Mouse (Mus musculus) cerebellum, adult 2 months (tissue): ENCODE results near the gene Hist2h3c1.

Experiments
- CTCF ChIP-seq: fragments of 200-500 bp; IDR thresholded peaks from 2 replicates; pipeline ENCODE4 v1.5.1; 2011; ENCODE audit warnings: low read depth, mild to moderate bottlenecking, control low read depth, low read length, moderate library complexity, borderline replicate concordance; ENCODE audit not compliant: insufficient read depth
- POLR2A ChIP-seq: fragments of 200-500 bp; IDR thresholded peaks from 2 replicates; pipeline ENCODE4 v1.6.1; 2011; ENCODE audit warnings: low read length, control low read depth, borderline replicate concordance; ENCODE audit not compliant: insufficient read depth

- TF ChIP-seq CTCF (no peak), POLR2A (no peak)
These were observed 16.1 kb upstream of the Hist2h3c1 start for GRCm38 (mm10) chr3:96230404-96230803.
